Mouse (Mus musculus): ENCODE results near the gene Adora1. TPM values are rescaled to one million over a fixed set of nuclear protein-coding genes. Genes with fewer than 3 reads are reported as not detected.

Gene Adora1
- polyA plus RNA-seq (2014; fragmentation: Nextera tagmentation; extraction: Ambion mirVana) = 7.3 and 10.6 TPM in 2 replicates

DNA sequence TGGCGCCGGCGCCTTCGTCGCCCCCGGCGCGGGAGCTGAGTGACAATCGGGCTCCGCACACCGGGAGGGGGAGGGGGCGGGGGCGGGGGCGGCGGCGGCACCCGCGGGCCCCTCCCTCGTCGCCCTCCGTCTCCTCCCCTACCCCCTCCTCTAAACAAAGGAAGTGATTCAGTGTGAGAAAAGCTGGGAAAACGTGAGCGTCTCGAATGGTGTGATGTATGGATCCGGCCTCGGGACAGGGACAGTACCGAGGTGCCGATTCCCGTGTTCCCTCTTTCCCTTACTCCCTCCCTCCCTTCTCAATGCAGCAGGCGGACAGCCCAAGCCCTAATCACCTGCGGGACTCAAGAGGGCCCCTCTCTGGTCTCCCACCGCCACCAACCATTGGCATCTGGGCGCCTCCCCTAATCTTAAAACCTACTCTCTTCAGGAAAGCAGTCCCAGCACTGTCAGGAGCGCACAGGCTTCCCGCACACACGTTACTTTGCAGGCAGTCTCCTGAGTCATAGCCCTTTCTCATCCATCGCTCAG lies at the start of gene Adora1:
Gene Adora1, minus strand, starts transcription at position 41 of the 531 bp plus-strand sequence.
- H3K4me2 ChIP-seq (ENCODE audit: low read length) = peak within 1 kb of the TSS; percentile 79
- H3K27ac ChIP-seq (replicated peaks; ENCODE audit: low read depth, low read length) = no peak within 1 kb of the TSS
- WGBS = under 1% methylated on average over 37 of the region's 37 CpGs
- ATAC-seq (ENCODE audit: low FRiP score, low TSS enrichment) (peak; percentile 7; the same call in 1 of the 2 replicates), DNase-seq (peak; percentile 64)
- peak within 1 kb of the TSS; percentile 62 for H3K9ac ChIP-seq (replicated peaks; ENCODE audit: low read length)
- H3K27me3 ChIP-seq (ENCODE audit: control insufficient read depth, insufficient read depth, low read length) = peaks cover 21% of the 10 kb centered on the region
- H3K36me3 ChIP-seq (ENCODE audit: control insufficient read depth, insufficient read depth, low read length) = no peaks in the 10 kb centered on the region
- H3K4me1 ChIP-seq (ENCODE audit: control insufficient read depth, insufficient read depth, low read length) = peaks cover 8% of the 10 kb centered on the region; the same call in 1 of the 2 replicates
- peak within 1 kb of the TSS; percentile 44 for H3K4me3 ChIP-seq (replicated peaks; ENCODE audit: low read depth, low read length)
- H3K9me3 ChIP-seq (ENCODE audit: control insufficient read depth, low read length) = no peaks in the 10 kb centered on the region

DNA sequence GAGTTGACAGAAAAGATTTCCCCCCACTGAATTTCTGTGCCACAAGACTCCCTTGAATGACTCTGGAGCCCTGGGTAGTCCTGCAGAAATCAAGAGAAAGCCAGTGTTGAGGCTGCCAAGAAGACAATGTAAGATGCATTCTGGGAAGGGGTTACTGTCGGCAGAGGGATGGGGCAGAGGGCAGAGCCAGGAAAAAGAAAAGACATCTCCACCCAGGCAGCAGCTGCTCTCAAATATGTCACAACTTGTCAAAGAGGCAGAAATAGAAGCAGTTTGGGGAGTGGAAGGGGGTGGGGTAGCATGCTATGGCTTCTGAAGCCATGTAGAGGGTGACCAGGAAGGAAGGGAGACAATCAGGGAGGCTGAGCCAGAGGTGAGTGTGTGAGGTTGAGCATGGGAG lies 47.9 kb upstream of the Adora1 start:
- Histone ChIP-seq H3K27ac (replicated peaks; ENCODE audit: low read depth, low read length) (no peak overlapping the region), H3K4me2 (ENCODE audit: low read length) (no peak overlapping the region), H3K27me3 (ENCODE audit: control insufficient read depth, insufficient read depth, low read length) (no peaks in the 10 kb centered on the region), H3K9ac (replicated peaks; ENCODE audit: low read length) (no peak overlapping the region), H3K4me3 (replicated peaks; ENCODE audit: low read depth, low read length) (no peak overlapping the region), H3K36me3 (ENCODE audit: control insufficient read depth, insufficient read depth, low read length) (no peaks in the 10 kb centered on the region), H3K9me3 (ENCODE audit: control insufficient read depth, low read length) (no peaks in the 10 kb centered on the region), H3K4me1 (ENCODE audit: control insufficient read depth, insufficient read depth, low read length) (no peaks in the 10 kb centered on the region)
- DNase-seq (no peak), ATAC-seq (ENCODE audit: low FRiP score, low TSS enrichment) (no peak)
- 31% methylated on average over 1 of the region's 1 CpGs for WGBS

- no peak for ATAC-seq (ENCODE audit: low FRiP score, low TSS enrichment)
- Histone ChIP-seq H3K9me3 (ENCODE audit: control insufficient read depth, low read length) (no peaks in the 10 kb centered on the region), H3K9ac (replicated peaks; ENCODE audit: low read length) (no peak overlapping the region), H3K27me3 (ENCODE audit: control insufficient read depth, insufficient read depth, low read length) (no peaks in the 10 kb centered on the region), H3K27ac (replicated peaks; ENCODE audit: low read depth, low read length) (no peak overlapping the region), H3K4me3 (replicated peaks; ENCODE audit: low read depth, low read length) (no peak overlapping the region), H3K4me1 (ENCODE audit: control insufficient read depth, insufficient read depth, low read length) (no peaks in the 10 kb centered on the region), H3K4me2 (ENCODE audit: low read length) (no peak overlapping the region), H3K36me3 (ENCODE audit: control insufficient read depth, insufficient read depth, low read length) (no peaks in the 10 kb centered on the region)
- DNase-seq = no peak
- 88% methylated on average over 3 of the region's 3 CpGs for WGBS
These were observed 47.1 kb upstream of the Adora1 start for GRCm38 (mm10) chr1:134282342-134282741.

DNA sequence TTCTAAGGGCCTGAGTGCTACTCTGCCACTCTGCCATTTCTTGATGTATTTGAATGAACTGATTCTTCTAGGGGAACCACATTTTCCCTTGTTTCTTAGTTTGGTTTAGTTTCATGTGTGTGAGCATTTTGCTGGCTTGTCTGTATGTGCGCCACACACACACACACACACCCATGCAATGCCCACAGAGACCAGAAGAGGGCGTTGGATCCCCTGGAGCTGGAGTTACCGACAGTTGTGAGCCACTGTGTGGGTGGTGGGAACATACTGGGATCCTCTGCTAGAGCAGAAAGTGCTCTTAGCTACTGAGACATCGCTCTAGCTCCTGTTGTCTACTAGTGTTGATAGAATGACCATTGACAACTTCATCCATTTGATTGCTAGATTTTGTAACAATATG lies 46.3 kb upstream of the Adora1 start:
- Histone ChIP-seq H3K4me3 (replicated peaks; ENCODE audit: low read depth, low read length) (no peak overlapping the region), H3K27ac (replicated peaks; ENCODE audit: low read depth, low read length) (no peak overlapping the region), H3K9ac (replicated peaks; ENCODE audit: low read length) (no peak overlapping the region), H3K4me2 (ENCODE audit: low read length) (no peak overlapping the region), H3K27me3 (ENCODE audit: control insufficient read depth, insufficient read depth, low read length) (no peaks in the 10 kb centered on the region), H3K4me1 (ENCODE audit: control insufficient read depth, insufficient read depth, low read length) (no peaks in the 10 kb centered on the region), H3K36me3 (ENCODE audit: control insufficient read depth, insufficient read depth, low read length) (no peaks in the 10 kb centered on the region), H3K9me3 (ENCODE audit: control insufficient read depth, low read length) (no peaks in the 10 kb centered on the region)
- WGBS = 69% methylated on average over 4 of the region's 4 CpGs
- DNase-seq (no peak), ATAC-seq (ENCODE audit: low FRiP score, low TSS enrichment) (no peak)

GRCm38 (mm10) chr1:134280174-134280573 lies 44.9 kb upstream of the Adora1 start:
- H3K27ac ChIP-seq (replicated peaks; ENCODE audit: low read depth, low read length) = no peak overlapping the region
- H3K4me3 ChIP-seq (replicated peaks; ENCODE audit: low read depth, low read length) = no peak overlapping the region
- H3K4me2 ChIP-seq (ENCODE audit: low read length) = no peak overlapping the region
- H3K9ac ChIP-seq (replicated peaks; ENCODE audit: low read length) = no peak overlapping the region
- ATAC-seq (ENCODE audit: low FRiP score, low TSS enrichment) = no peak
- WGBS = 86% methylated on average over 5 of the region's 5 CpGs
- H3K9me3 ChIP-seq (ENCODE audit: control insufficient read depth, low read length) = no peaks in the 10 kb centered on the region
- H3K36me3 ChIP-seq (ENCODE audit: control insufficient read depth, insufficient read depth, low read length) = no peaks in the 10 kb centered on the region
- no peaks in the 10 kb centered on the region for H3K27me3 ChIP-seq (ENCODE audit: control insufficient read depth, insufficient read depth, low read length)
- no peaks in the 10 kb centered on the region for H3K4me1 ChIP-seq (ENCODE audit: control insufficient read depth, insufficient read depth, low read length)
- DNase-seq = no peak

GRCm38 (mm10) chr1:134276823-134277222 lies 41.6 kb upstream of the Adora1 start:
- Histone ChIP-seq H3K9me3 (ENCODE audit: control insufficient read depth, low read length) (no peaks in the 10 kb centered on the region), H3K27ac (replicated peaks; ENCODE audit: low read depth, low read length) (no peak overlapping the region), H3K4me2 (ENCODE audit: low read length) (no peak overlapping the region), H3K36me3 (ENCODE audit: control insufficient read depth, insufficient read depth, low read length) (no peaks in the 10 kb centered on the region), H3K4me1 (ENCODE audit: control insufficient read depth, insufficient read depth, low read length) (no peaks in the 10 kb centered on the region), H3K27me3 (ENCODE audit: control insufficient read depth, insufficient read depth, low read length) (no peaks in the 10 kb centered on the region), H3K9ac (replicated peaks; ENCODE audit: low read length) (no peak overlapping the region), H3K4me3 (replicated peaks; ENCODE audit: low read depth, low read length) (no peak overlapping the region)
- ATAC-seq (ENCODE audit: low FRiP score, low TSS enrichment) (no peak), DNase-seq (no peak)
- WGBS = 81% methylated on average over 7 of the region's 7 CpGs

DNA sequence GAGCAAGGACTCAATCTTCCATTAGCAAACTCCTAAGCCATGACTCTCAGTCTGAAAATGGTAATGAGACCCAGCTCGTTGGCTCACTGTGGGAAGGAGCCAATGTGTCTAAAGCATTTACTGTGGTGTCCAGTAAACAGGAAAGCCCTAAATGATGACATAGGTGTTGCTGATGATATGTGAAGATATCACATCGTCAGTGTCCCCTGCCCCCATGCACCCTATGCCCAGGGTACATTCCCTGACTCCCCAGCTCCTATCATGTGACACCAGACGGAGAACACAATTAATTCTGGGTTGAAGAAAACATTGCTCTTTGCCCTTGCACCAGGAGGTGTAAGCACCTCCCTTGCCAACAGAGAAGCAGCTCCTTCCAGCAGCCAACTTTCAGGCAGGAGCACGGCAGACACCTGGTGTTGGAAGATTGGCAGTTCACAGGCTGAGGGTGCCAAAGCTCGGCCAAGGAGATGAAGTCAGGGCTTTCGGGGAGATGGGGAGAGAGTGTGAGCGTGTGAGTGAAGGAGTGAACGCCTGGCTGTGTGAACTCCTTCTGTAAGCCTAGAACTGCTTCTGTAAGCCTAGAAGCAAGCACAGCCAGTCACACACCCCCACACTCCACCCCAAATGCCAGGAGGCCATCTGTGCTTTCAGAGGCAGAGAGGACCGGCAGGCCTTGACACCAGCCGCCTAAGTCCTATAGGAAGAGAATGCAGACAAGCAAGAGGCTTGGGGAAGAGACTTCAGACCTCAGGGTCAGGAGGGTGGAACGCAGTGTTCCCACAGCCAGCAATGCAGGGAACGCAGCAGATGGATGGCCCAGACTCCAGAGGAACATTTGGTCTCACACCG lies 40.6 kb upstream of the Adora1 start:
- Histone ChIP-seq H3K4me2 (ENCODE audit: low read length) (no peak overlapping the region), H3K9me3 (ENCODE audit: control insufficient read depth, low read length) (no peaks in the 10 kb centered on the region), H3K27ac (replicated peaks; ENCODE audit: low read depth, low read length) (no peak overlapping the region), H3K9ac (replicated peaks; ENCODE audit: low read length) (no peak overlapping the region), H3K36me3 (ENCODE audit: control insufficient read depth, insufficient read depth, low read length) (no peaks in the 10 kb centered on the region), H3K4me1 (ENCODE audit: control insufficient read depth, insufficient read depth, low read length) (no peaks in the 10 kb centered on the region), H3K27me3 (ENCODE audit: control insufficient read depth, insufficient read depth, low read length) (no peaks in the 10 kb centered on the region), H3K4me3 (replicated peaks; ENCODE audit: low read depth, low read length) (no peak overlapping the region)
- ATAC-seq (ENCODE audit: low FRiP score, low TSS enrichment) (no peak), DNase-seq (no peak)
- WGBS = 77% methylated on average over 13 of the region's 13 CpGs

GRCm38 (mm10) chr1:134274483-134274920 lies 39.3 kb upstream of the Adora1 start:
- no peaks in the 10 kb centered on the region for H3K4me1 ChIP-seq (ENCODE audit: control insufficient read depth, insufficient read depth, low read length)
- no peak overlapping the region for H3K27ac ChIP-seq (replicated peaks; ENCODE audit: low read depth, low read length)
- H3K27me3 ChIP-seq (ENCODE audit: control insufficient read depth, insufficient read depth, low read length) = no peaks in the 10 kb centered on the region
- no peak for DNase-seq
- WGBS = 83% methylated on average over 7 of the region's 7 CpGs
- H3K36me3 ChIP-seq (ENCODE audit: control insufficient read depth, insufficient read depth, low read length) = no peaks in the 10 kb centered on the region
- H3K9me3 ChIP-seq (ENCODE audit: control insufficient read depth, low read length) = no peaks in the 10 kb centered on the region
- no peak for ATAC-seq (ENCODE audit: low FRiP score, low TSS enrichment)
- no peak overlapping the region for H3K4me2 ChIP-seq (ENCODE audit: low read length)
- H3K9ac ChIP-seq (replicated peaks; ENCODE audit: low read length) = no peak overlapping the region
- H3K4me3 ChIP-seq (replicated peaks; ENCODE audit: low read depth, low read length) = no peak overlapping the region
